Mouse (Mus musculus): ENCODE results near the gene Dpagt1. TPM values are rescaled to one million over a fixed set of nuclear protein-coding genes. Genes with fewer than 3 reads are reported as not detected.

Gene Dpagt1
- polyA plus RNA-seq, 1 experiment from 2014 or later = 27.8 TPM

GRCm38 (mm10) chr9:44337436-44338169 is 11.8 kb downstream of the Dpagt1 start:
- Histone ChIP-seq H3K27me3 (ENCODE audit: control insufficient read depth, insufficient read depth, low read length) (no peaks in the 10 kb centered on the region), H3K4me1 (replicated peaks; ENCODE audit: control insufficient read depth, insufficient read depth) (0 out of 2 replicates have a peak, but pooled peaks cover 2% of the 10 kb centered on the region), H3K9ac (ENCODE audit: low read length) (peak overlapping the region; percentile 8; the same call in 1 of the 2 replicates), H3K4me2 (replicated peaks; ENCODE audit: low read depth) (peak overlapping the region; percentile 94; the same call in 1 of the 2 replicates), H3K36me3 (ENCODE audit: control insufficient read depth, insufficient read depth, low read length) (peaks cover 21% of the 10 kb centered on the region; the same call in 1 of the 2 replicates), H3K9me3 (ENCODE audit: control insufficient read depth, low read length) (no peaks in the 10 kb centered on the region), H3K27ac (replicated peaks) (peak overlapping the region; percentile 35; the same call in 1 of the 2 replicates), H3K4me3 (ENCODE audit: low read depth, low read length) (no peak overlapping the region)
- no peak for TF ChIP-seq EP300 (optimal IDR thresholded peaks at IDR 0.05)
- TF ChIP-seq CTCF (IDR thresholded peaks at IDR 0.05; ENCODE audit: low read depth) = no peak
- WGBS = 59% methylated on average over 9 of the region's 9 CpGs
- ATAC-seq (ENCODE audit: low FRiP score, low TSS enrichment) (no peak), DNase-seq (ENCODE audit: low spot score) (no peak)

GRCm38 (mm10) chr9:44338574-44338973 is 12.8 kb downstream of the Dpagt1 start:
- H3K27me3 ChIP-seq (ENCODE audit: control insufficient read depth, insufficient read depth, low read length) = no peaks in the 10 kb centered on the region
- no peak overlapping the region for H3K9ac ChIP-seq (ENCODE audit: low read length)
- H3K4me3 ChIP-seq (ENCODE audit: low read depth, low read length) = no peak overlapping the region
- no peaks in the 10 kb centered on the region for H3K9me3 ChIP-seq (ENCODE audit: control insufficient read depth, low read length)
- peak; percentile 40 for TF ChIP-seq CTCF (IDR thresholded peaks at IDR 0.05; ENCODE audit: low read depth)
- no peak for TF ChIP-seq EP300 (optimal IDR thresholded peaks at IDR 0.05)
- ATAC-seq (ENCODE audit: low FRiP score, low TSS enrichment) (no peak), DNase-seq (ENCODE audit: low spot score) (no peak)
- H3K4me2 ChIP-seq (replicated peaks; ENCODE audit: low read depth) = no peak overlapping the region
- WGBS = 76% methylated on average over 5 of the region's 5 CpGs
- 0 out of 2 replicates have a peak, but pooled peaks cover 2% of the 10 kb centered on the region for H3K4me1 ChIP-seq (replicated peaks; ENCODE audit: control insufficient read depth, insufficient read depth)
- peaks cover 11% of the 10 kb centered on the region; the same call in 1 of the 2 replicates for H3K36me3 ChIP-seq (ENCODE audit: control insufficient read depth, insufficient read depth, low read length)
- H3K27ac ChIP-seq (replicated peaks) = no peak overlapping the region

DNA sequence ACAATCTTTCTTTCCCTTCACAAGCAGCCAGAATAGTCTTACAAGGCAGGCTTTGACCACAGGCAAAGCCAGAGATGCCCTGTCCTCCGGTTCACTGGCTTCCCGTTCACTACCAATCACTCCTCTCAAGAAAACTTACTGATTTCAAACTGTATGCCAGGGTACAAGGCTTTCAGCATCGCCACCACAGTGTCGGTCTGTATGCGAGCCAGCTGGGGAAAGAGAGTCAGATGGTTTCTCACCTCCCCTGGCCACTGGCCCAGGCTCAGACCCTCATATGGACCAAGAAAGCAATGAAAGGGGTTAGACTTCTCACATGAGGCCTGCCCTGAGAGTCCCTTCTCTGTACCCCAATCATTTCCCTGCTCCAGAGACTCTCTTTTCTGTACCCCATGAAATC is 15.7 kb downstream of the Dpagt1 start:
- H3K4me1 ChIP-seq (replicated peaks; ENCODE audit: control insufficient read depth, insufficient read depth) = 0 out of 2 replicates have a peak, but pooled peaks cover 2% of the 10 kb centered on the region
- no peaks in the 10 kb centered on the region for H3K27me3 ChIP-seq (ENCODE audit: control insufficient read depth, insufficient read depth, low read length)
- H3K4me3 ChIP-seq (ENCODE audit: low read depth, low read length) = no peak overlapping the region
- no peak overlapping the region for H3K9ac ChIP-seq (ENCODE audit: low read length)
- WGBS = 90% methylated on average over 5 of the region's 5 CpGs
- no peak overlapping the region for H3K4me2 ChIP-seq (replicated peaks; ENCODE audit: low read depth)
- DNase-seq (ENCODE audit: low spot score) (no peak), ATAC-seq (ENCODE audit: low FRiP score, low TSS enrichment) (no peak)
- peaks cover 11% of the 10 kb centered on the region; the same call in 1 of the 2 replicates for H3K36me3 ChIP-seq (ENCODE audit: control insufficient read depth, insufficient read depth, low read length)
- TF ChIP-seq EP300 (optimal IDR thresholded peaks at IDR 0.05) (no peak), CTCF (IDR thresholded peaks at IDR 0.05; ENCODE audit: low read depth) (no peak)
- no peaks in the 10 kb centered on the region for H3K9me3 ChIP-seq (ENCODE audit: control insufficient read depth, low read length)
- H3K27ac ChIP-seq (replicated peaks) = no peak overlapping the region

GRCm38 (mm10) chr9:44342173-44342572 is 16.4 kb downstream of the Dpagt1 start:
- Histone ChIP-seq H3K4me1 (replicated peaks; ENCODE audit: control insufficient read depth, insufficient read depth) (0 out of 2 replicates have a peak, but pooled peaks cover 2% of the 10 kb centered on the region), H3K27ac (replicated peaks) (peak overlapping the region; percentile 98), H3K9me3 (ENCODE audit: control insufficient read depth, low read length) (no peaks in the 10 kb centered on the region), H3K4me3 (ENCODE audit: low read depth, low read length) (no peak overlapping the region), H3K9ac (ENCODE audit: low read length) (peak overlapping the region; percentile 27; the same call in 1 of the 2 replicates), H3K4me2 (replicated peaks; ENCODE audit: low read depth) (no peak overlapping the region), H3K27me3 (ENCODE audit: control insufficient read depth, insufficient read depth, low read length) (no peaks in the 10 kb centered on the region), H3K36me3 (ENCODE audit: control insufficient read depth, insufficient read depth, low read length) (peaks cover 11% of the 10 kb centered on the region; the same call in 1 of the 2 replicates)
- 73% methylated on average over 3 of the region's 3 CpGs for WGBS
- TF ChIP-seq EP300 (optimal IDR thresholded peaks at IDR 0.05) (no peak), CTCF (IDR thresholded peaks at IDR 0.05; ENCODE audit: low read depth) (no peak)
- ATAC-seq (ENCODE audit: low FRiP score, low TSS enrichment) (no peak), DNase-seq (ENCODE audit: low spot score) (no peak)

GRCm38 (mm10) chr9:44342605-44343004 is 16.8 kb downstream of the Dpagt1 start:
- H3K4me1 ChIP-seq (replicated peaks; ENCODE audit: control insufficient read depth, insufficient read depth) = 0 out of 2 replicates have a peak, but pooled peaks cover 2% of the 10 kb centered on the region
- ATAC-seq (ENCODE audit: low FRiP score, low TSS enrichment) = no peak
- peak overlapping the region; percentile 80; the same call in 1 of the 2 replicates for H3K4me2 ChIP-seq (replicated peaks; ENCODE audit: low read depth)
- TF ChIP-seq EP300 (optimal IDR thresholded peaks at IDR 0.05) (no peak), CTCF (IDR thresholded peaks at IDR 0.05; ENCODE audit: low read depth) (no peak)
- 50% methylated on average over 1 of the region's 1 CpGs for WGBS
- H3K27ac ChIP-seq (replicated peaks) = peak overlapping the region; percentile 98; the same call in 1 of the 2 replicates
- H3K9ac ChIP-seq (ENCODE audit: low read length) = no peak overlapping the region
- H3K36me3 ChIP-seq (ENCODE audit: control insufficient read depth, insufficient read depth, low read length) = peaks cover 11% of the 10 kb centered on the region; the same call in 1 of the 2 replicates
- no peak for DNase-seq (ENCODE audit: low spot score)
- no peak overlapping the region for H3K4me3 ChIP-seq (ENCODE audit: low read depth, low read length)
- no peaks in the 10 kb centered on the region for H3K9me3 ChIP-seq (ENCODE audit: control insufficient read depth, low read length)
- no peaks in the 10 kb centered on the region for H3K27me3 ChIP-seq (ENCODE audit: control insufficient read depth, insufficient read depth, low read length)

- DNase-seq (ENCODE audit: low spot score) (peak; percentile 63), ATAC-seq (ENCODE audit: low FRiP score, low TSS enrichment) (peak; percentile 21)
- TF ChIP-seq EP300 (optimal IDR thresholded peaks at IDR 0.05) = no peak
- no peak for TF ChIP-seq CTCF (IDR thresholded peaks at IDR 0.05; ENCODE audit: low read depth)
- H3K36me3 ChIP-seq (ENCODE audit: control insufficient read depth, insufficient read depth, low read length) = peaks cover 12% of the 10 kb centered on the region
- H3K4me3 ChIP-seq (ENCODE audit: low read depth, low read length) = peak overlapping the region; percentile 83
- WGBS = 3% methylated on average over 6 of the region's 6 CpGs
- H3K4me2 ChIP-seq (replicated peaks; ENCODE audit: low read depth) = peak overlapping the region; percentile 80
- no peaks in the 10 kb centered on the region for H3K27me3 ChIP-seq (ENCODE audit: control insufficient read depth, insufficient read depth, low read length)
- H3K9ac ChIP-seq (ENCODE audit: low read length) = peak overlapping the region; percentile 86
- peak overlapping the region; percentile 98 for H3K27ac ChIP-seq (replicated peaks)
- H3K4me1 ChIP-seq (replicated peaks; ENCODE audit: control insufficient read depth, insufficient read depth) = 0 out of 2 replicates have a peak, but pooled peaks cover 2% of the 10 kb centered on the region
- H3K9me3 ChIP-seq (ENCODE audit: control insufficient read depth, low read length) = no peaks in the 10 kb centered on the region
Observed at GRCm38 (mm10) chr9:44343290-44343689, 17.5 kb downstream of the Dpagt1 start.
